Mouse (Mus musculus): Measurements from ENCODE around the gene Capg. TPM values are rescaled to one million over a fixed set of nuclear protein-coding genes. Genes with fewer than 3 reads are reported as not detected.

The Capg gene
- polyA plus RNA-seq, 1 experiment from 2014 or later: 3.4 TPM

GRCm38 (mm10) chr6:72538562-72539031, 5.6 kb upstream of the Capg start:
- no peak overlapping the region; the same call in 1 of the 2 replicates for H3K27ac ChIP-seq (ENCODE audit: low read depth, low read length)
- H3K9me3 ChIP-seq (ENCODE audit: control insufficient read depth, low read length): no peaks in the 10 kb centered on the region
- H3K27me3 ChIP-seq (ENCODE audit: control insufficient read depth, insufficient read depth, low read length): no peaks in the 10 kb centered on the region
- WGBS: 2% methylated on average over 16 of the region's 16 CpGs
- ATAC-seq (ENCODE audit: low read depth): peak; percentile 96
- H3K4me1 ChIP-seq (ENCODE audit: control insufficient read depth, insufficient read depth, low read length): peaks cover 4% of the 10 kb centered on the region; the same call in 1 of the 2 replicates
- H3K36me3 ChIP-seq (ENCODE audit: control insufficient read depth, insufficient read depth, low read length): no peaks in the 10 kb centered on the region
- peak overlapping the region; percentile 60 for H3K9ac ChIP-seq (replicated peaks; ENCODE audit: low read depth, low read length)
- peak overlapping the region; percentile 41 for H3K4me3 ChIP-seq (ENCODE audit: low read depth, low read length)
- H3K4me2 ChIP-seq (ENCODE audit: low read depth, low read length): peak overlapping the region; percentile 72

- Histone ChIP-seq H3K27me3 (ENCODE audit: control insufficient read depth, insufficient read depth, low read length) (no peaks in the 10 kb centered on the region), H3K4me2 (ENCODE audit: low read depth, low read length) (no peak overlapping the region), H3K9ac (replicated peaks; ENCODE audit: low read depth, low read length) (no peak overlapping the region), H3K4me1 (ENCODE audit: control insufficient read depth, insufficient read depth, low read length) (no peaks in the 10 kb centered on the region; the same call in 1 of the 2 replicates), H3K9me3 (ENCODE audit: control insufficient read depth, low read length) (no peaks in the 10 kb centered on the region), H3K36me3 (ENCODE audit: control insufficient read depth, insufficient read depth, low read length) (no peaks in the 10 kb centered on the region), H3K4me3 (ENCODE audit: low read depth, low read length) (no peak overlapping the region), H3K27ac (ENCODE audit: low read depth, low read length) (no peak overlapping the region)
- 55% methylated on average over 12 of the region's 12 CpGs for WGBS
- ATAC-seq (ENCODE audit: low read depth): no peak
Measured at GRCm38 (mm10) chr6:72543265-72543850, 833 bp upstream of the Capg start.

- 53% methylated on average over 7 of the region's 7 CpGs for WGBS
- H3K9ac ChIP-seq (replicated peaks; ENCODE audit: low read depth, low read length): no peak overlapping the region
- no peak overlapping the region for H3K4me3 ChIP-seq (ENCODE audit: low read depth, low read length)
- no peaks in the 10 kb centered on the region for H3K36me3 ChIP-seq (ENCODE audit: control insufficient read depth, insufficient read depth, low read length)
- no peak for ATAC-seq (ENCODE audit: low read depth)
- H3K27ac ChIP-seq (ENCODE audit: low read depth, low read length): no peak overlapping the region
- no peaks in the 10 kb centered on the region for H3K9me3 ChIP-seq (ENCODE audit: control insufficient read depth, low read length)
- no peaks in the 10 kb centered on the region for H3K27me3 ChIP-seq (ENCODE audit: control insufficient read depth, insufficient read depth, low read length)
- H3K4me1 ChIP-seq (ENCODE audit: control insufficient read depth, insufficient read depth, low read length): no peaks in the 10 kb centered on the region
- no peak overlapping the region for H3K4me2 ChIP-seq (ENCODE audit: low read depth, low read length)
Measured at GRCm38 (mm10) chr6:72545377-72545776, 1.2 kb downstream of the Capg start.

DNA sequence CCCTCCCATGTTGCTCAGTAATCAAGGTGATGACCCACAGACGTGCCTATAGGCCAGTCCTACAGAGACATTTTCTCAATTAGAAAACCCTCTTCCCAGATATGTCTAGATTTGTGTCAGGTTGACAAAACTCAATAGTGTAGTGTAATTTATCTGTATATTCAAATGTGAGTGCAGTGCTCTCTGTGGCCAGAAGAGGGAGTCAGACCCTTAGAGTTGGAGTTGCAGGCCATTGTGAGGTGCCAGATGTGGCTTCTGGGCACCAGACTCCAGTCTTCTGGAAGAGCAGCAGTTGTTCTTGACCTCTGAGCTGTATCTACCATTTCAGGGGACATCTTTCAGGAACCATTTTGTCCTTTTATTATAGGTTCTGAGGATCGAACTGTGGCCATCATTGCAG, 2.9 kb downstream of the Capg start:
- no peaks in the 10 kb centered on the region; the same call in 1 of the 2 replicates for H3K4me1 ChIP-seq (ENCODE audit: control insufficient read depth, insufficient read depth, low read length)
- no peak overlapping the region for H3K9ac ChIP-seq (replicated peaks; ENCODE audit: low read depth, low read length)
- no peaks in the 10 kb centered on the region for H3K36me3 ChIP-seq (ENCODE audit: control insufficient read depth, insufficient read depth, low read length)
- WGBS: 90% methylated on average over 2 of the region's 2 CpGs
- H3K27me3 ChIP-seq (ENCODE audit: control insufficient read depth, insufficient read depth, low read length): no peaks in the 10 kb centered on the region
- no peak overlapping the region for H3K4me2 ChIP-seq (ENCODE audit: low read depth, low read length)
- ATAC-seq (ENCODE audit: low read depth): no peak
- H3K9me3 ChIP-seq (ENCODE audit: control insufficient read depth, low read length): no peaks in the 10 kb centered on the region
- no peak overlapping the region for H3K27ac ChIP-seq (ENCODE audit: low read depth, low read length)
- no peak overlapping the region for H3K4me3 ChIP-seq (ENCODE audit: low read depth, low read length)

- Histone ChIP-seq H3K36me3 (ENCODE audit: control insufficient read depth, insufficient read depth, low read length) (no peaks in the 10 kb centered on the region), H3K9ac (replicated peaks; ENCODE audit: low read depth, low read length) (no peak overlapping the region), H3K4me1 (ENCODE audit: control insufficient read depth, insufficient read depth, low read length) (no peaks in the 10 kb centered on the region; the same call in 1 of the 2 replicates), H3K27me3 (ENCODE audit: control insufficient read depth, insufficient read depth, low read length) (no peaks in the 10 kb centered on the region), H3K27ac (ENCODE audit: low read depth, low read length) (no peak overlapping the region), H3K4me2 (ENCODE audit: low read depth, low read length) (no peak overlapping the region), H3K9me3 (ENCODE audit: control insufficient read depth, low read length) (no peaks in the 10 kb centered on the region), H3K4me3 (ENCODE audit: low read depth, low read length) (no peak overlapping the region)
- WGBS: 96% methylated on average over 3 of the region's 3 CpGs
- ATAC-seq (ENCODE audit: low read depth): no peak
Measured at GRCm38 (mm10) chr6:72547862-72548261, 3.7 kb downstream of the Capg start.

DNA sequence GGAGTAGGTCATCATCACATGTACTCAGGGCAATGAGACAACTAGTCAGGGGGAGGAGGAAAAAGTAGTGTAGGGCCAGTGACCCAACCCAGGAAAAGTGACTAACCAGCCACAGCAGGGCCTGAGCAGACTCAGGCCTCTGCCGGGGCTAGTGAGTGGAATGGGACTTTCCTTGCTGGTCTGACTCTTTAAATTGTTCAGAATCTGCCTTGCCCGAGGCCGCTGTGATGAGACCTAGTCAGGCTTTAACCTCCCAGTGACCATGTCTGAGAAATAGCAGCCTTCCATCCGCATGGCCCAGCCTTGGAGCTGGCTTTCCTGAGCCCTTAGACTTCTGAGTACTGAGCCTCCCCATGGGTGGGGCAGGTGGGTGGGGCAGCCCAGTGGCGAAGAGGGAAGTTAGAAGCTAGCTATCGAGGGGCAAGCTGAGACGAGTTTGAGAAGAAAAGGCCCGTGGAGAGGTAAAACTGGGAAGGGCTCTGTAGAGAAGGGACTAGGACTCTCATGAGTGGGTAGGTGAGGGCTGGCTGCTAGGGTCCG, 4.9 kb downstream of the Capg start:
- H3K4me1 ChIP-seq (ENCODE audit: control insufficient read depth, insufficient read depth, low read length): peaks cover 4% of the 10 kb centered on the region; the same call in 1 of the 2 replicates
- H3K27ac ChIP-seq (ENCODE audit: low read depth, low read length): no peak overlapping the region
- no peaks in the 10 kb centered on the region for H3K27me3 ChIP-seq (ENCODE audit: control insufficient read depth, insufficient read depth, low read length)
- ATAC-seq (ENCODE audit: low read depth): no peak
- no peak overlapping the region for H3K9ac ChIP-seq (replicated peaks; ENCODE audit: low read depth, low read length)
- 69% methylated on average over 9 of the region's 9 CpGs for WGBS
- H3K9me3 ChIP-seq (ENCODE audit: control insufficient read depth, low read length): no peaks in the 10 kb centered on the region
- H3K36me3 ChIP-seq (ENCODE audit: control insufficient read depth, insufficient read depth, low read length): no peaks in the 10 kb centered on the region
- H3K4me2 ChIP-seq (ENCODE audit: low read depth, low read length): no peak overlapping the region
- no peak overlapping the region for H3K4me3 ChIP-seq (ENCODE audit: low read depth, low read length)

DNA sequence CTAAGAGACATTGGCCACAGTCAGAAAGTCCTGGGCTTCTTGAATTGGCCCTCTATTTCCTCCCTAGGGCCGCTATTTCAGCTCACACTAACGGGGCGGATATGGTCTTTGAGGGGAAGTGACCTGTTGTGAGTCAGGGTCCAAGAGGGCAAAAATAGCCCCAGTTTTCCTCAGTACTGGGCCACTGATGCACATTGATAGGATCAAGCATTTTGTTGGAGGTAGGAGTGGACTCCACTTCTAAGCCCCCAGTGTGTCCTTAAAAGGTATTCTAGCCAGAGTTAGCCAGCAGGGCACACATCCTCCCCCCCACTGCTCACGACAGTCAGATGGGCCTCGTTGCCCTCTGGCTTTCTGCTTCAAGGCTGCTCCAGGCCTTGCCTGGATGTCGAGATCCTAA, 5.8 kb downstream of the Capg start:
- Histone ChIP-seq H3K4me1 (ENCODE audit: control insufficient read depth, insufficient read depth, low read length) (peaks cover 4% of the 10 kb centered on the region; the same call in 1 of the 2 replicates), H3K4me2 (ENCODE audit: low read depth, low read length) (no peak overlapping the region), H3K27me3 (ENCODE audit: control insufficient read depth, insufficient read depth, low read length) (no peaks in the 10 kb centered on the region), H3K9me3 (ENCODE audit: control insufficient read depth, low read length) (no peaks in the 10 kb centered on the region), H3K9ac (replicated peaks; ENCODE audit: low read depth, low read length) (no peak overlapping the region), H3K27ac (ENCODE audit: low read depth, low read length) (no peak overlapping the region), H3K4me3 (ENCODE audit: low read depth, low read length) (no peak overlapping the region), H3K36me3 (ENCODE audit: control insufficient read depth, insufficient read depth, low read length) (no peaks in the 10 kb centered on the region)
- no peak for ATAC-seq (ENCODE audit: low read depth)
- WGBS: 74% methylated on average over 6 of the region's 6 CpGs

DNA sequence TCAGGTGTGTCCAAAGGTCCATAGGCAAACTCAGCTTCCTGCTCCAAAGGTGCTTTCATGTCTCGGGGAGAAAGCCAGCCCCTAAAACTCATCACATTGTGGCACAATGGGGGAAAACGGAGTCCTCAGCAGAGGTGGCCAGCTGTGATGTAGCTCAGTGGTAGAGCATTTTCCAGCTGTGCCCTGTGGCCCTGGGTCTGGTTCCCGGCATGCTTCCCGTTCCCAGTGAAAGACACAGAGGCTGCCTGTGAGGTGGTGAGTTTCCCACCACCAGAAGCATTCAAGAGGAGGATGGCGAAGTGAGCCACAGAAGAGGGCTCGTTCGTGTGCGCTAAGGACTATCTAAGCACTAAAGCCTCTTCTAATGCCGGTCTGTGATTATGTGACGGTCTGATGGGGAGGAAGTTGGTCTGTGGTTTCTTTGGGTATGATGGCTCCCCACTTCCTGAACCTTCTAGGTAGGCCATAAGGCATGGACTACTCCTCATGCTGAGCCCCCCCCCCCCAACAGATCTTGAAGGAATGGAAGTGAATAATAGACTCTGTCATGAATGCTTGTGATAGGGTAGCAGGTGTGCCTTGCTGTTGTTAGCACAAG, 6.4 kb downstream of the Capg start:
- no peak for ATAC-seq (ENCODE audit: low read depth)
- Histone ChIP-seq H3K9ac (replicated peaks; ENCODE audit: low read depth, low read length) (no peak overlapping the region), H3K4me1 (ENCODE audit: control insufficient read depth, insufficient read depth, low read length) (peaks cover 4% of the 10 kb centered on the region; the same call in 1 of the 2 replicates), H3K4me3 (ENCODE audit: low read depth, low read length) (no peak overlapping the region), H3K27ac (ENCODE audit: low read depth, low read length) (no peak overlapping the region), H3K4me2 (ENCODE audit: low read depth, low read length) (no peak overlapping the region), H3K27me3 (ENCODE audit: control insufficient read depth, insufficient read depth, low read length) (no peaks in the 10 kb centered on the region), H3K36me3 (ENCODE audit: control insufficient read depth, insufficient read depth, low read length) (no peaks in the 10 kb centered on the region), H3K9me3 (ENCODE audit: control insufficient read depth, low read length) (no peaks in the 10 kb centered on the region)
- 92% methylated on average over 10 of the region's 10 CpGs for WGBS

All from neural tube, embryonic 14.5 days (tissue).